Mouse (Mus musculus) small intestine, adult 2 months (tissue): ENCODE measurements around the gene Vsx1.

Source experiments
- CTCF ChIP-seq: fragments of 200-500 bp; IDR thresholded peaks from 2 replicates; pipeline ENCODE4 v1.5.1; 2012; ENCODE audit warnings: low read depth, mild to moderate bottlenecking, control low read depth, inconsistent platforms, low read length, moderate library complexity, mixed read lengths; ENCODE audit not compliant: insufficient replicate concordance, insufficient read length; ENCODE audit errors: extremely low read depth
- POLR2A ChIP-seq: fragments of 200-500 bp; IDR thresholded peaks from 2 replicates; pipeline ENCODE4 v1.6.1; 2012; ENCODE audit warnings: low read depth, mild to moderate bottlenecking, control low read depth, inconsistent platforms, low read length, moderate library complexity

DNA sequence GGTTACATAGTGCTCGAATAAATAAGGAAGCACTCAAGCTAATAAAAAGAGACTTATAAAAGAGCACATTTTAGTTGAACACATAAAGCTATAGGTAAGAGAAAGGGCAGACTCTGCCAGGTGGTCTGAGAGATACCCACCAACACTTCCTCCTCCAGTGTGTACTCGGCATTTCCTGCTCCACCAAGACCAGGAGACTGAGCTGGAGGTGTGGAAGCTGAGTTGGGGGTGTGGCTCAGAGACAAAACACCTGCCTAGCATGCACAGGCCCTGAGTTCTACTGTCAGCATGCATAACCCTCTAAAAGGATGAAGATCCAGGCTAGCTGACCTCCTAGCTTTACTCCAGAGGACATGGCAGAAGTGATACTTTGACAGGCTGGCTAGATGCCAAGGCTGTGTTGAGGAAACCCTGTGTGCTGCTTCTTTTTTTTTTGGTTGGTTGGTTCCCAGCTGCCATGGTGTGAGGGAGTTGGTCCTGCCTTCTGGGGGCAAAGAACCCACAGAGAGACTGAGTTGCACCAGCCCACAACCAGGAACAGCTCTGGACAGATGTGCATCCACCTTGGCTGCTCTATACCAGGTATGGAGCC, 19.6 kb downstream of the Vsx1 start:
- TF ChIP-seq CTCF (no peak), POLR2A (no peak)
